Mouse (Mus musculus) T-helper 2 cell (primary cell): ENCODE results near the gene Acadl.

ENCODE experiments used
- in situ Hi-C: fragments of 300-600 bp; cut with MboI, MseI; formaldehyde crosslinking; loops from one replicate; pipeline ENCODE4 v1.15.1; 2025; ENCODE audit warnings: high pct_unique_total_duplicates

Gene Acadl

DNA sequence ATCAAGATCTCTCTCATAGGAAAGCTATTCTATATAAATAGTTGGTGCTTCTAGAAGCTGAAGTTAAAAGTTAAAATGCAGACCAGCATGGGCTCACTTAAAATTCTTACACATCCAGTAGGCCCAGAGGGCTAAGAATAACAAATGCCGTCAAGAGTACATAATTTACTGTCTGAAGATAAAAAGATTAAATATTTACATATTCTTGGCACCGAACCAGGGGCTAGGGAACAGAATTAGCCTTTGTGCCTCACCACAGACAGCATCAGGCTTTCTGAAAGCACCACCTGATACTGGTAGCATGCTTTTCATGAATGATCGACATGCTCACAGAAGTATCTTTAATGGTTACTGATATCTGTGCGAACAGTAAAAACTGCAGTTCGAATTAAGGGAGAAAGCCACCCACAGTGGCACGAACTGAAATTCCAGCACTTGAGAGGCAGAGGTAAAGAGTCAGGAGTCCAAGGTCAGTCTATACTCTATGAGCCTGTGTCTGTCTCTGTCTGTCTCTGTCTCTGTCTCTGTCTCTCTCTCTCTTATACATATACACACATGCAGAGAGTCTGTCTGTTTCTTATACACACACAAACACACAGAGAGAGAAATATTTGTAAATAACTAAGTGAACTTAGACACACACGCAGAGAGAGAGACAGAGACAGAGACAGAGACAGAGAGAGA is 23.2 kb downstream of the Acadl start:
- in situ Hi-C loops, result loop anchor here (10.0 kb wide), 2 partner anchors 365 to 725 kb away; no protein-coding TSS in a partner anchor

DNA sequence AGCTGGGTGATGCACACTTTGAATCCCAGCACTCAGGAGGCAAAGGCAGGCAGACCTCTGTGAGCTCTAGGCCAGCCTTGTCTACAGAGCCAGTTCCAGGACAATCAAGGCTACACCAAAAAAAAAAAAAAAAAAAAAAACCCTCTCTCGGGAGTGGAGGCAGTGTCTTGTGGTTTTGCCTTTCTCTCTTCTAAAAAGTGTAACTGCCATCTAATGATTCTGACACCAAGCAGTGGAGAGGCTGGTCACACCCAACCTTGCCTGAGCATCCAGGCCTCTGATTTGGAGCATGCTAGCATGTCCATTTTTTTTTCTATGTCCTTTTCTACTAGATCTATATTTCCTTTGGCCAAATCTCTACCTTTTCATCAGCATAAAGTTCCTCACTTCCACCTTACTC is 23.9 kb downstream of the Acadl start:
- in situ Hi-C loops, result loop anchor here (10.0 kb wide), 1 partner anchor 724 kb away; no protein-coding TSS in a partner anchor

GRCm38 (mm10) chr1:66838184-66839042 is 24.7 kb downstream of the Acadl start:
- in situ Hi-C loops, result loop anchor here (10.0 kb wide), 1 partner anchor 724 kb away; no protein-coding TSS in a partner anchor

DNA sequence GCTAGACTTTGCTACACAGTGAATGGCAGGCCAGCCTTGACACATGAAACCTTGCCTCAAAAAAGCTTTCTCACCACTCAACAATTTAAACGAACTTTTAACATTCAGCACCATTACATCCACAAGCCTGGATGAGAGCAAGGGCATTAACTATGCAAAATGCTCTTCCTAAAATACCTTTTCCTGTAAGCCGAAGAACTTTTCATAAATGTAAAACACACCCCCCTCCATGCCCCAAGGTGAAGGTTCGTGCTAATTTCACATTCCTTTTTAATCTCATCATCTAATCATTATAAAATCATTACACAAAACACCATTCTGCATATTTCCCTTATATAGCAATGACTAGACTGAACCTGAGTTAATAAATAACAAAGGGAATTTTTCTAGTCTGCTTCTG is 25.9 kb downstream of the Acadl start:
- in situ Hi-C loops, result loop anchor here (10.0 kb wide), 1 partner anchor 722 kb away; no protein-coding TSS in a partner anchor

- in situ Hi-C loops, result loop anchor here (10.0 kb wide), 1 partner anchor 718 kb away; no protein-coding TSS in a partner anchor
Observed at GRCm38 (mm10) chr1:66832636-66833165, 30.4 kb downstream of the Acadl start.

DNA sequence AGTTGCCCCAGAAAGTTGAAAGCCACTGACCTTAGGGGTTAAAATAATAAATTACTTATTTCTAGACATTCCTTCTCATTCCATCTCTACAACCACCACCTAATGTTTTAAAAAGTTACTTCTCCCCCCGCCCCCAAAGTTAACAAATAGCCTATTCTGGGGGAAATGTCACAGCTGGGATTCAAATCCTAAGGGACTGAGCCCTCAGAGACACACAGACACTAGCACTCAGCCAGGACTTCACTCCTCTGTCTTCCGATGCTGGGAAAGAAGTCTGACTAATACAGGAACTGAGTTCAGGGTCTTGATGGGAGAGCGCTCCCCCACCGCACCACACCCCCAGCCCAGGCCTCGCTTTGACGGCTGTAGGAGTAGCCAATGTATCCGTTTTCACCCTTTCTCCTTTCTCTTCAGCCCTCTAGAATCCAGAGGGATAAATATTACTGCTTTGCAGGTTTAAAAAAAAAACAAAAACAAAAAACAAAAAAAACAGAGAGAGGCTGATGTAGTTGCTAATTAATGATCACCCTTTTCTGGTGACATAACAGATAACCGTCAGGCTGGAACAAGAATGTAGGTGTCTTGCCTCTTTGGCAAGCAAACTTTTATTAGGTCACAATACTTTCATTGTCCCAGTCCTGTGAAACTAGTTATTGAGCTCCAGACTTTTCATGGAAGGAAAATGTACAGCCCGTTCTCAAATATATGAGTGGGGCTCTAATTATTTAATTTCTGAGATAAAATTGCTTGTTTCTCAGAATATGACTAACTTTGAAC is 31.1 kb downstream of the Acadl start:
- in situ Hi-C loops, result loop anchor here (10.0 kb wide), 1 partner anchor 717 kb away; no protein-coding TSS in a partner anchor

- in situ Hi-C loops, result loop anchor here (10.0 kb wide), 1 partner anchor 715 kb away; no protein-coding TSS in a partner anchor
Observed at GRCm38 (mm10) chr1:66829400-66830080, 33.5 kb downstream of the Acadl start.

GRCm38 (mm10) chr1:66821966-66822365 is 41.1 kb downstream of the Acadl start:
- in situ Hi-C loops, result no loop called here

DNA sequence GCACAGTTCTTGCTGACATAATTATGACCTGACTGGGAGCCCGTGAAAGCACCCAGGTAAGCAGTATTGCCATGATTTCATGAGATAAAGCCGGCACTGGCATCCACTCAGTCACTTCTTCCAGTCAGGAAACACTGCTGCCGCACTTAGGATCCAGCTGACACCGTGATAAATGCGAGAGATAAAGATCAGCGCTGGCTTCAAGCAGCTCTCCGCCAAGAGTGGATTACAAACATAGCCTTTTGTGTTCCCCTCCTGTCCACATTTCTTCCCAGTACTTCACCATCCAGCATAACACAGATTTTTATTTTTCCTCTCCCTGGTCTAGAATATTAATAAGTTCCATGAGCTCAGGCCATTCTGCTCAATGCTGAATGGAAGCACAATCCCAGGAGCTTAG is 42.8 kb downstream of the Acadl start:
- in situ Hi-C loops, result no loop called here

GRCm38 (mm10) chr1:66817865-66818315 is 45.2 kb downstream of the Acadl start:
- in situ Hi-C loops, result no loop called here

- in situ Hi-C loops, result no loop called here
Observed at GRCm38 (mm10) chr1:66817453-66817839, 45.6 kb downstream of the Acadl start, which contains the start of gene Kansl1l. Kansl1l (minus strand) TSS chr1:66817562.

DNA sequence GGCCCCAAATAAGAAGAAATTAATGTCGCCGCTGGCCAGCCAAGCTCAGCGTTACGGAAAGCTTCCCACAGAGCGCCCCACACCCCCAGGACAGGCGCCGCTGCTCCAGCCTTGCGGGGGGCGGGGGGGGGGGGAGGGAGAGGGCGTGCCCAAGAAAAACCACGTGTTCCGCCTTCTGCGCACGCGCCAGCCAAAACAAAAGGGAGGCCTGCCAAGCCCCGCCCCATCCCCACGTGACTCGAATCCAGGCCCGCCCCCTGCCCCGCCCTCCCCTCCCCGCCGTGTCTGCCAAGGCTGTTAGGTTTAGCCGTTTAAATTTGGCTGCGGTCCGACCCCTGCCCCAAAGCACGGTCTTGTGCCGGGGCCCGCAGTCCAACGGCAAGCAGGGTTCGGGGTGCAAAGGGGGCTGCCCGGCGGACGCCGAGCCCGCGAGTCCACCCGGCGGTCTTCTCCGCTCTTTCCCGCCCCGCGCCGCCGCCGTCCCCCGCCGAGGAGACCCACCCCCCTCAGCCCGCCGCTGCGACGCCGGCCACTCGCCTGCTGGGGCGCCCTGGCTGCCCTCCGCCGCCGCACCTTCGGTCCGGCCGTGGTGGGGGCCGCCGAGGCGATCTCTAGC is 46.1 kb downstream of the Acadl start:
- in situ Hi-C loops, result no loop called here

DNA sequence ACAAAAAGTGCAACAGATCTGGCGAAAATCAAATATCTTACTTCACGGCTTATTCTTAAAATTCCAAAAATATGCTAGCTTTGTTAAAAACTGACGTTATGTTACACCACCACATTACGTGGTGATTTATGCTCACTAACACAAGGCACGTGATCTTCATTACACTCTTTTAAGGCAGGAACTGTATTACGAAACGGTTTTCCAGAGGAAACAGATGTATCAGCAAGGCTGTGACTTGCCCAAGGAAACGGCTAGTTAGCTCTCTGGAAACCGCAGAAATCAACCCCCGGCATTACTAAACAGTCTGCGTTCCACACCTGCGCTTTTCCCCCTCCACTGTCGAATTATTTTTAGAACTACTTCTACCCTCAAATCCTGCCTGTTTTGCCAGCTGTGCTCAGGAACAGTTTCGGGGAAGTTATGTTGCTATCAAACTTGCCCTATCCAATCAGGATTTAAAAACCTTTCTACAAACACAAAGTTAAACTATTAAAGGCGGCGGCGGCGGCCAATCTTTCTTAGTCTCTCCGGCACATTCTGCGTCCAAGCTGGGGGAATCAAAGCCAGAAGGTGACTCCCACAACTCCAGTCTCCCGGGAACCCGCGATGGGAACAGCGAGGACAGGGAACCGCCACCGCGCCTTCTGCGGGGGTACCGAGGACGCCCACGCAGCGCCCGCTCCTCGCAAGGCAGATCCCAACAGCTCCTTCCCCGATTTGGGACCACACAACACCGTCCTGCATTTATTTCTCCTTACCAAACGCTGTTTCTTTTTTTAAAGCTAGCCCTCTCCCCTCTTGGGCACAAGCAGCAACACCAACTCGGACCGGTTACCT is 46.9 kb downstream of the Acadl start:
- in situ Hi-C loops, result no loop called here

DNA sequence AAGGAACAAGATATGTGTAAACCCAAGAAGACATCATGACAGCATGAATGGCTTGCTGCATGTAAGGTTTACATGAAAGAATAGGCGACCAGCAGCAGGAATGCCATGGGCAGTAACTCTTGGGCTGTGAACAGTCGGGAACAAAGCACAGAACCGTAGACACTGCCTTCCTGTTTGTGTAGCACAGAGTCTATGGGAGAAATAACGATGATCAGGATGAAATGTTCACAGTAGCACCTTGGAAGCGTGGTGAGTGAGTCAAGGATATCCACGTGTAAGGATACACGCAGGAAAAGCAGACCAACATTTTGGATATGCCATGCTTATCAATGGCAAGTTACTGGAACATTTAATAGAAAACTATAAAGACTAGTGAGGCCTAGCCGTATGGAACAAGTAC is 48.3 kb downstream of the Acadl start:
- in situ Hi-C loops, result no loop called here

GRCm38 (mm10) chr1:66813191-66813590 is 49.9 kb downstream of the Acadl start:
- in situ Hi-C loops, result no loop called here

- in situ Hi-C loops, result no loop called here
Observed at GRCm38 (mm10) chr1:66806821-66807220, 56.3 kb downstream of the Acadl start.

DNA sequence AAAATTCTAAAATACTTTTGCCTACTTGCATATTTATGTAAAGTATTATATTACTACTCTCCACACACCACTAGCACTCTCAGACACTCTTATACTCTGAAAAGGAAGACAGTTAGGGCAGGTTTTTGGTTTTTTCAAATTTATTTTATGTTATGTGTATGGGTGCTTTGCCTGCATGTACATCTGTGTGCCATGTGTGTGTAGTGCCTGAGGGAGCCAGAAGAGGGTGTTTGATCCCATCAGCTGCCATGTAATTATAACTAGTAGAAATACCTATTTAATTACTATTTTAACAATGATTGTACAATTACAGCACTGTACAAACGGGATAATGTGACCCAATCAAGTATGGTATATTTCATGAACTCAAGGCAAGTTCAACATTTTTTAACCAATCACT is 57.7 kb downstream of the Acadl start:
- in situ Hi-C loops, result no loop called here

DNA sequence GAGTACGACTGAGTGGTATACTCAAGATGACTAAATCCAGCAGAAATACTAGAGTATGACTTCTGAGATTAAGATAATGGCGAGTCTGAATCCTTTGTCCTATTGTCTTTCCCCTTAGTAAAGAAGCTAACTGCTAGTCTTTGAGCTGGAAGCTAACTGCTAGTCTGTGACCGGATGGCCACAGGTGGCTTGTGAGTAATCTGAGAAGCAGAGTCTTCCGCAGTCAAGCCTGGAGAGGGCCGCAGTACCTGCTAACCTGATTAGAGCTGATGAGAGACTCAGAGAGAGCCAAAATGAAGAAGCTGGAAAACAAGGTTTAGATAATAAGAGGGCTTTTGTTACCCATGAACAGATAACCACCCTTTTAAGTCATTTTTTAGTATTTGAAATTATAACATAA is 58.4 kb downstream of the Acadl start:
- in situ Hi-C loops, result no loop called here

DNA sequence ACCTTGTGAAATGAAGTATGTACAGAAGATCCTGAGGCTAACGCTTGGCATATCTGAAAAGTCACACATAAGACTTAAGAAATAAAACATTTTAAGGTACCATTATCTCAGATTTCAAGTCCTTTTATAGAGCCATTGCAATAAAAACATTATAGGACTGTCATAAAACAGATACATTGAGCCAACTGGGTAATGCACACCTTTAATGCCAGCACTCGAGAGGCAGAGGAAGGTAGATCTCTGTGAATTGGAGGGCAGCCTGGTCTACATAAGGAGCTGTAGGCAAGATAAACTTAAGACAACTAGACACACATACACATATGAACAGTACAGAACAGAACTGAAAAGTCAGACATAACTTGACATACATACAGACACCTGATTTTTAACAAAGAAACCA is 65.1 kb downstream of the Acadl start:
- in situ Hi-C loops, result no loop called here
